Mouse (Mus musculus) erythroblast, embryonic 14.5 days (primary cell): ENCODE data around the gene Cacna1c.

Experiments
- GATA1 ChIP-seq: IDR thresholded peaks from 2 replicates; pipeline ENCODE4 v1.6.1; 2012; ENCODE audit warnings: low read length, inconsistent platforms, mixed read lengths
- TAL1 ChIP-seq: IDR thresholded peaks from 3 replicates; pipeline ENCODE4 v1.6.1; 2012; ENCODE audit warnings: low read length, inconsistent platforms, mixed read lengths

DNA sequence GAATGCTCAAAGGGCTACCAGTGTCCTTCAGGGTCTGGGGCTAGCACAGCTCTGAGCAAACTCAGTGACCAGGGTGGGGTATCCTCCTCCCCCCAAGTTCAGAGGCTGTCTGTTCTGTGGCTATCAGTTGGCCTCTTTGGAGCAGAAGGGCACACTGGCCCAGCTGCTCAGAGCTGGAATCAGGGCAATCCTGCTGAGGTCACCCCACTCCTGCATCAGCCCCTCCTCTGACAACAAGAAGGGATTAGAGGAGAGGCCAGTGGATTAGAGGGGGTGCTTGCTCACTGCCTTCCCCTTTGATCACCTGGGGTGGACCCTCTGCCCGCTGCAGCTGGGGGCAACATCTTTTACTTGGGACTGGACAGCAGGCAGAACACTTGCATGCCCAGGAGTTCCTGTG is 40.0 kb upstream of the Cacna1c start, which contains the start of gene Cacna2d4:
- TF ChIP-seq GATA1, result no peak
- no peak for TF ChIP-seq TAL1
